Mouse (Mus musculus) left cerebral cortex, postnatal 14 days (tissue): ENCODE data around the gene Htra1. TPM values are rescaled to one million over a fixed set of nuclear protein-coding genes. Genes with fewer than 3 reads are reported as not detected.

Source experiments
- DNase-seq, 2 experiments: peaks; one replicate each; pipeline ENCODE4 v3.0.0; 2021 to 2022; ENCODE audit warnings: low spot score in 2 of 2, mixed read lengths in 1 of 2
- intact Hi-C: fragments of 180-260 bp; cut with DNase I; formaldehyde crosslinking; loops from one replicate; pipeline ENCODE4 v1.15.1; 2025
- long read RNA-seq, 2 experiments: library from polyadenylated mRNA; stranded (forward); transcript quantifications; one replicate each; pipeline ENCODE4 v2.0.0; 2021
- total RNA-seq, 2 experiments: library from RNA; stranded (reverse); gene quantifications; 2 replicates each; pipeline ENCODE4 v1.2.3; 2021

The Htra1 gene
- total RNA-seq, result 100 to 1,000 TPM; 222 to 262 TPM
- long read RNA-seq, experiment 1, transcript Htra1-201 (9 exons, 2,041 nt), result major isoform, 894 of 914 reads
- long read RNA-seq, experiment 1, partial matches to known transcripts, result 6 of 914 reads
- long read RNA-seq, experiment 1, other reads (novel, unspliced or antisense), result 14 of 914 reads
- long read RNA-seq, experiment 2, transcript Htra1-201 (9 exons, 2,041 nt), result major isoform, 874 of 902 reads
- long read RNA-seq, experiment 2, partial matches to known transcripts, result 10 of 902 reads
- long read RNA-seq, experiment 2, other reads (novel, unspliced or antisense), result 18 of 902 reads

DNA sequence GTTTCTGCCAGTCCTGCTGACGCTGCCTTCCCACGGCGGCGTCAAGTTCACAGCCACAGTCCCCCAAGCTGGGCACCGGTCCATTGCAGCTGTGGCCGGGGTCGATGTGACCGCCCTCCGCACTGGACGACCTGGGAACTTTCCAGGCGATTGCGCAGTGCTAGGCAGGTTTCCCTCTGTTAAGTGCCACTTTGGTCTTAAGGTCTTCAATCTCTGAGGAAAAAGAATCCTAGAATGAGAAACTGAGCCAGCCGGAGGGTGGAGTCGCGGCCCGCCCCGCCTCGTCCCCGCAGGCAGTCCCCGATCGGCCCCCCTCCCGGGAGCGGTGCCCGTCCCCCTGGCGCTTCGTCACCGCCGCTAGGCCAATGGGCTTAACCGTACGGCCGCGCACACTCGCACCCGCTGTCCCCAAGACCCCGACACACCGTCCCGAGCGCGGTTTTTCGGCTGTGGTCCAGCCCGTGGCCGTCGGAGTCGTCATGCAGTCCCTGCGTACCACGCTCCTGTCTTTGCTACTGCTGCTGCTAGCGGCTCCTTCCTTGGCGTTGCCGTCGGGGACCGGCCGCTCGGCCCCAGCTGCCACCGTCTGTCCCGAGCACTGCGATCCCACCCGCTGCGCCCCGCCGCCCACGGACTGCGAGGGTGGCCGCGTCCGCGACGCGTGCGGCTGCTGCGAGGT lies at the start of gene Htra1:
Gene Htra1, plus strand, starts transcription at position 319 of the 679 bp plus-strand sequence.
- intact Hi-C loops, result no loop called here

DNA sequence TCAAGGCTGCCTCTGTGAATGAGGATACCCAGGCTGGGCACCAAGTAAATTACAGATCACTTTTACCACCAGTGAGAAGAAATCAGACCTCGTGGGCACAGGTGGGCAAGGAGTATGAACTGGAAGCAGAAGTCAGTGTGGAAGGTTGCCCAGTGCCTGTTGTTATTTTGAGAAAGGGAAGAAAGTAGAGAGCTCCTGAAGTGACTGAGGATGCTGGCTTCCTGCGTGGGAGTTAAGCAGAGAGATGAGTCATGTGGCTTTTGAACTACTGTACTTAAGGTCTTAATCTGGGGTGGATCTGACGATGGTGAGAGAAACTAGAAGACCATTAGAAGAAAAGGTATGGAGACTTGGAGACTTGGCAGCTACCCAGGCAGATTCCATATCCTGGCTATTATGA lies 49.7 kb upstream of the Htra1 start:
- intact Hi-C loops, result no loop called here
- no peak for DNase-seq

More for the DNA sequence above, at the start of gene Htra1:
- DNase-seq, result peak; percentile 74 to 77

DNA sequence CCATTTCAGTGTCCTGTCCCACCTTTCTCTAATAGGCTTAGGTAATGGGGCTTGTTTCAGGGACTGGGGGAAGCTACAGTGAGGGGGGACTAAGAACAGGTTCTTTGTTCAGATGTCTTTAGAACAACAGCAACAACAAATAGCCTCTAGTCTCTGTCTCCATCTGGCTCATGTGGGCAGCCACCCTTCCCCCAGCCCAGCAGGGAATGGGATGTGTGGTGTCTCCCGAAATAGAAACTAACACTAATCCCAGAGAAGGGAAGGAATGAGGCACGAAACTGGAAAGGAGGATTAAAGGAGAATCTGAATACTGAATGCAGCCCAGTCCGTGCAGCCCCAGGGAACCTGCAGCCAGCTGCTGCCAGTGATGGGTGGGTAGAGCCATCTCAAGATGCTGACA lies 48.0 kb upstream of the Htra1 start:
- intact Hi-C loops, result no loop called here
- DNase-seq, result peak; percentile 38 to 41

DNA sequence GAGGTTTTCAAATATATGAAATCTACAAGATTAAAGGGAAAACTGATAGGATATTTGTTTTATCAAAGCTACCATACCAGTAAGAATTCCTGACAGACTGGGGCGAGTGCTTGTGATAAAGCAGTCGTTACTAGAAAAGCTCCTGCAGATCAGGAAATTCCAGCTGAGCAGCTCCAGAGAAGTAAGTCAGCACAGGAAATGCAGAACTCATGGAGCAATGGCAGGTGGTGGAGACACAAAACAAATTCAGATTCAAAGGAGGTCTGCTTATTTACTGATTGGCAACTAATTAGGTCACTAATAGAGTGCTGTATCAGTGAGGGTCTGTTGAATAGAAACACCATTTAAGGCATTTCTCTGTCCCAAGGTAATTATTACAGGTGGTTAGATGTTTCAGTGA lies 45.0 kb upstream of the Htra1 start:
- intact Hi-C loops, result no loop called here

DNA sequence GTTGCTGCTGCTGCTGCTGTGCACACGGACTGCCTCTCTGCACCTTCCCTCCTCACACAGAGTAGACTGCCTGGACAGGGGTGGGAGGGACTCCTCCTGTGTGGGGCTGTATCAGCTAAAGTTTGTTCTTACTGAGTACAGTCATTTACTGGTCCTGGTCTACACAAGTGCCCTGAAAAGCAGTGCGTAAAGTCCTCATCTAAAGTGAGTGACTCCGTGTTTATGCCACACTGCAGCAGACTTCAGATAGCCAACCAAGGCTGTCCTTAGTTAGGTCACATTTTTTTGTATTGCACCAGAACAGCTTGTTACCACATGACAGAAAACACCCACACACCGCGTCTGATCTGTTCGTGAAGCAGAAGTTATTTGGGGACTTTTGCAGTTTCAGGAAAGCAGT lies 42.9 kb upstream of the Htra1 start:
- DNase-seq, result peak; percentile 66 to 86

More for the DNA sequence above, 45.0 kb upstream of the Htra1 start:
- no peak for DNase-seq

DNA sequence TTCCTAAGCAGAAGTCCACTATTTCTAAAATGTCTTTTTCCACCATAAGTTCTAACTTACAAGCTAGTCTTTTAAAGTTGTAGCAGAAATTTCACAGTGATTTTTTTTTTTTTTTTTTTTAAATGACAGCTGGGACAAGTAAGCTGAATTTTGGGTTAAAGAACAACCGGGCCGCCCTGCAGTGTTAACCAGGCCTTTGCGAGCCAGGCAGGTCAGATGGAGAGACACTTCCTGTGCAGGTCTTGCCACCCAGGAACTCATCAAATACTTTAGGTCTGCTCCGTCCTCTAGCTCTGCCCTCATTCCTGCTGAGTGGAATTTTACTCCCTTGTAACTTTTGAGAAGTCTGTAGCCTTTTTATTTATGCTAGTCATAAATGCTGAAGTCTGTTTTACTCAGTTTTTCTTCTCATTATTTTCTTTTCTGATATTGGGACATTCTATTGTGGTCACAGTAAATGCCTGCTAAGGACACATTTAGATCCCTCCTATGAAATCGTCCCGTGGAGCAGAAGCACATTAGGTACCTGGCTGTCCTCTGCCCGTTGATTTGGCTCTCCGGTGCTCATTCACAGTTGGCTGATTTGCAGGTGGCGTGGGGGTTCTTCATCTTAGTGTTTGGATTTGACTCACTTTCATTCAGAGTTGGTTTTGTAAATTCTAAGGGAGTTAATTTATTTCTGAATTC lies 40.8 kb upstream of the Htra1 start:
- no peak for DNase-seq

More for the DNA sequence above, 42.9 kb upstream of the Htra1 start:
- intact Hi-C loops, result no loop called here

DNA sequence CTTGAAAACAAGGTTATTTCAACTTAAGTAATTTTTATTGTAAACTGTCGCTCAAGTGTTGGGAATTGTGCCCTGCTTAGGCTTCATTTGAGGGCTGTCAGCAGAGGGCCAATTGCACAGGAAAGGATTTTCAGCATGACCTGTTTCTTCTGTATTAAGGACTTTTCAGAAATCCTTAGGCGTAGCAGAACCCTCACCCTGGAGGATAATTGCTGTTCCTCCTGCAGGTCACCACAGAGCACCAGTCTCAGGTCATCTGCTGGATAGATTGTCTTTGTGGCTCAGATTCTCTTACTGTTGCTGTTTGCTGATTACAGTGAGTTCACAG lies 40.3 kb upstream of the Htra1 start:
- intact Hi-C loops, result no loop called here
- DNase-seq, result no peak

More for the DNA sequence above, 40.8 kb upstream of the Htra1 start:
- intact Hi-C loops, result no loop called here

DNA sequence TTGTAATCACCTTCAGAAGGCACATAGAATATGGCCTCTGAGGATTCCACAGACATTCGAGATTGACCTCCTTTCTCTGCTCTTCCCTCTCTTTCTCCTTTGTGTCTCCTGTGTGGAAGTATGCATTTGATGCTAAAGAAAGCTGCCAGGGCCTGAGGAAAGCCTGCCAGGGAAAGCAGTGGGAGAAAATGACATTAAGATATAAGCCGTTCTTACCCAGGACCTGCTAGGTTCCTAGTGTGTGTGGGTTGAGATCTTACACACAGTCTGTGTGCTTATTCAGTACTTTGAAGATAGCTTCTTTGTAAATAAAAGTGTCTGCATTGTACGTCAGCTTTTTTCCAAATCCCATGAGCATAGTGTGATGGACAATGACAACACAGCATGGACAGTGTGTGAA lies 39.8 kb upstream of the Htra1 start:
- intact Hi-C loops, result no loop called here
- DNase-seq, result peak; percentile 35 to 51

DNA sequence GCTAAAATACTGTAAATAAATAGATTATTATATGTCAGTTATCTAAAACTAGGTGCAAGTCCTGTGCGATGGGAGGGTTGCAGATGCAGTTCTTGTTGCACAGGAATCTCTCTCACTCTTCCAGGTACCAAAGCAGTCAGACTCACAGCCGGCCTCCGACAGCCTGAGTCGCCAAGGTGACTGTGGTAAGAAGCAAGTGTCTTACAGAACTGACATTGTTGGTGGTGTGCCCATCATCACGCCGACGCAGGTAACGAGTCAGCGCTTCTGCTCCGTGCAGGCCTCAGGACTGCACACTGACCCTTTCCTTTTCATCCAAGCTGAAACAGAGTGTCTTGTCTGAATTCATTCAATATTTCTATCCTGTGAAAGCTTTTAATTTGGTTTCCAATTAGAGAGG lies 38.7 kb upstream of the Htra1 start:
- no peak for DNase-seq
- intact Hi-C loops, result no loop called here

DNA sequence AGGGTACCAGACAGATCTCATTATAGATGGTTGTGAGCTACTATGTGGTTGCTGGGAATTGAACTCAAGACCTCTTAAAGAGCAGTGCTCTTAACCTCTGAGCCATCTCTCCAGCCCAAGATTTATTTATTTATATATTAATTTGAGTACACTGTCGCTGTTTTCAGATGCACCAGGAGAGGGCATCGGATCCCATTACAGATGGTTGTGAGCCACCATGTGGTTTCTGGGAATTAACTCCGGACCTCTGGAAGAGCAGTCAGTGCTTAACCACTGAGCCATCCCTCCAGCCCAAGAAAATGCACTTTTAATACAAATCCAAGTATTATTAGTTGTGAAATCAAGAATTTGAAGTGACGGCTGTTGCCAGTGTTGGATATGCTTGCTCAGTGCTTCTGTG lies 37.5 kb upstream of the Htra1 start:
- intact Hi-C loops, result no loop called here

DNA sequence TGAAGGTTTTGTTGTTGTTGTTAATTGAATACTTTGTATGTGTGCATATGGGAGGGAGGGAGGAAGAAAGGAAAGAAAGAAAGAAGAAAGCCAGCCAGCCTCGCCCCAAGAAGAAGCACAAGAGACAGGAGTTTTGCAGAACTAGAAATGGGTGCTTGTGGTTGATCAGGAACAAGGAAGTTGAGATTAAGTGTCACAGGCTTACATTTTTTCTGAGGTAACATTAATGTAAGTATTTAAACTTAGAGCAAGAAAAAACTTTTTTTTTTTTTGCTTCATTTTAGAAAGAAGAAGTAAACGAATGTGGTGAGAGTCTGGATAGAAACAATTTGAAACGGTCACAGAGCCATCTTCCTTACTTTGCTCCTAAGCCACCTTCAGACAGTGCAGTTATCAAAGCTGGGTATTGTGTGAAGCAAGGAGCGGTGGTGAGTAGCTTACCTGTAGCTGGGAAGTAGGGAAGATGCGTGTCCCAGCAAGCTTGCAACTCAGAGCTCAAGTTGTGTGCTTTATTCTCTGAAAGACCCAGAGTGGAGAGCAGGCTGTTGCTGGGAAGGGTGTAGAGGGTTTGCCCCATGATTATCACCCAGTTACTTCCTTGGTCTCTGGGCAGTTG lies 35.6 kb upstream of the Htra1 start:
- DNase-seq, result no peak
- intact Hi-C loops, result no loop called here

More for the DNA sequence above, 37.5 kb upstream of the Htra1 start:
- no peak for DNase-seq

DNA sequence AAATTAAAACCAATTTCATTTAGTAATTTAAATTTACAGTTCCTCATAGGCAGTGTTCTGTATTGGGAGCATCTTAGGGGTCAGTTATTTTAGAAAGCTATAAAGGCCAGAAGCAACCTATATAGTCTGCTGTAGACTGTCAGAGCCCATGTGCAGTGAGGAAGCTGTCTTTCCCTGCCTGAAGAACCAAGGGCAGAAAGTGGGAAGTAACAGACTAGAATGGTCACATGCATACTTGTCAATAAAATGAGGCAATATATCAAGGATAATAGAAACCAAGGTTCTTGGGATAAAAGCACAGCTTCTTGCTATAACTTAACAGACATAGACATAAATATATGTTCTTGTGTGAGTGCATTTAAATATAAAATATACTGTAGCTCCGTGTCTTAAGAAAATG lies 33.0 kb upstream of the Htra1 start:
- no peak for DNase-seq
- intact Hi-C loops, result no loop called here

DNA sequence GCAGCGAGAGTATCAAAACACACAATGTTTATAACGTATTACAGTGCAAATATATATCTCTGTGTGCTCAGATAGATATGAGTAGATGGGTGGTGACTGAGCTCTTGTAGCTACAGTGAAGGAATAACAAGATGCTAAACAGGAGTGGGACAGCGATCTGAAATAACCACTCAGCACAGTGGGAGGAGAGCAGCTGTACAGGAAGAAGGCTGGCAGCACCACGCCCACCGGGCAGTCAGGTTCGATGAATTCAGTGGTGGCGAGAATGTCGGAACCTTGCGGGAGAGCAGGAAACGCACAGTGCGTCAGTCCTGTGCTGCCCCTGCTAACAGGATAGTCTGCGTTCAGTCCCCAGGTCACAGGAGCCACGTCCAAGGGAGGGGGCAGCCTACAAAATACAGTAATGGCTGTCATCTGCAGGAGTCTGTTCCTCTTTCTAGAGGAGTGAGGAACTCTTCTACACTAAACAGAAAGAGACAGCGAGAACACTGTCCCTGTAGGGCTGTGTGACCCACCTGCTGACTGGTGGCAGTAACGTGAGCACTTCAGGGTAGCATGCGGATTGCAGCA lies 32.3 kb upstream of the Htra1 start:
- intact Hi-C loops, result no loop called here
- DNase-seq, result peak; percentile 41 to 63

DNA sequence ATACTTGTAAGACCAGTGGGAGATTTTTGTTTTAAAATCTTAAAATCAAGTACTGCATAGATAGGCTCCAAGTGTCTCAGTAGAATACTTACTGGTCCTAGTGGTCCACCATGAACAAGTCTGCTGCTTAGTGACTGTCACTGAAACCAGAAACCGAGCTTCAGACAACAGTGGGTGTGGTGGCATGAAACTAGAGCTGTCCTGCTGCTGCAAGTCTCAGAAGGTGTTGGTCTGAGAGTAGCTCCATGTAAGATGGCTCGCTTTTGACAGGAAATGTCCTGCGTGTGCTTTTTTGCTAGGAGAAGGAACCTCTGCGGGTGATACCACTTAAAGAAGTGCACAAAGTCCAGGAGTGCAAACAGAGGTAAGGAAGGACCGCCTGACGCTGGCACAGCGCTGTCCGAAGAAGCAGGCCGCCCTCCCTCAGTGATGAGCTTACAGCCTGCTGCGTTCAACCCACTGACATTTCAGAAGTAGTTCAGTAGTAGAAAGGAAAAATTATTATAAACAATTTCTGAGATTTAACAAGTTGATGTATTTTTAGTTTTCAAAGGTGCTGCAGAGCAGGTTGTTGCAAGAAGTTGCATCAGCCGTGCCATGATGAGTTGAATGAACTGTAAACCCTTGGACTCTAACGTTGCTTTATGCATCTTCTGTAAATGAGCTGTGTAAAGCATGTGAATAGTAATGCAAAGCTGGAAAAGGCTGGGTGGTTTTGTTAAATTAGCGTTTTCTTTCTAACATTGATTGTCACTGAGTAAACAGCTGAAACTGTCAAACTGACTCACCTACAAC lies 31.1 kb upstream of the Htra1 start:
- intact Hi-C loops, result no loop called here
- DNase-seq, result no peak

DNA sequence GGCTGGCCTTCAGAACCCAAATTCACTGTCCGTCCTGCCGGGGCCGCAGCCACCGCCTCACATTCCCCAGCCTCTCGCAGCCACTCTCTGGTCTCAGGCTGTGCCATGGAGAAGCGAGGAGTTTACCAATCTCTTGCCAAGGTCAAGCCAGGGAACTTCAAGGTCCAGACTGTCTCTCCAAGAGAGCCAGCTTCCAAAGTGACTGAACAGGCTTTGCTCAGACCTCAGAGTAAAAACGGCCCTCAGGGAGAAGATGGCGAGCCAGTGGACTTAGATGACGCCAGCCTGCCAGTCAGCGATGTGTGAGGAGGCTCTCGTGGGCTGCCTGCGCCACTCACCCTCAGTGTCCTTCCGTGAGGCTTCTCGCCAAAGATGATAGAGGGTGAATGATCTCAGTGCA lies 25.1 kb upstream of the Htra1 start:
- DNase-seq, result no peak
- intact Hi-C loops, result loop anchor here (5.0 to 10.0 kb wide), 2 partner anchors 139 to 366 kb away; partner anchors contain the start of gene Btbd16

DNA sequence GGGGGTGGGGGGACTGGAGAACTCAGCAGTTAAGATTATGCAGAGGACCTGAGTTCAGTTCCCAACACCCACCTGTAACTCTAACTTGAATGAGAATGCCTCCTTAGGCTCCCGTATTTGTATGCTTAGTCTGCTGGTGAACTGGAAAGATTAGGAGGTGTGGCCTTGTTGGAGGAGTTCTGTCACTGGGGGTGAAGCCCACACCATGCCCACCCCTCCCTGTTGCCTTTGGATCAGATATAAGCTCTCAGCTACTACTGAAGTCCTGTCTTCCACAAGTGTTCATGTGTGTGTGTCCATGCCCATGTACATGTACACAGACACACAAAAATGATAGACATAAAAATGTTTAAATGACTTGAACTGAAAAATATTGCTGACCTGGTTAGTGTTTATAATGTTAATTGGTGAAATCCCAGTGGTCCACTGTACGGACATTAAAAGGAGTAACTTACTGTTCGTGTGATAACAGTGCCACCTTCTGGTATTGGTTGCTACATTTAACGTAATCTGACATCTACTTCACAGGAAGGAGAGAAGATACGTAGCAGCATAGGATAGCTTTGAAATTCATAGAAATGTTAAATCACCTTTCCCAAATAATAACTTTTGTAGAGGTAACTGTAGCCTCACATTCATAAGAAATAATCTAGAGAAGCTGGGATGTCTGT lies 21.1 kb upstream of the Htra1 start:
- DNase-seq, result peak; percentile 63 to 67
- intact Hi-C loops, result loop anchor here (5.0 to 10.0 kb wide), 2 partner anchors 143 to 370 kb away; partner anchors contain the start of gene Btbd16

DNA sequence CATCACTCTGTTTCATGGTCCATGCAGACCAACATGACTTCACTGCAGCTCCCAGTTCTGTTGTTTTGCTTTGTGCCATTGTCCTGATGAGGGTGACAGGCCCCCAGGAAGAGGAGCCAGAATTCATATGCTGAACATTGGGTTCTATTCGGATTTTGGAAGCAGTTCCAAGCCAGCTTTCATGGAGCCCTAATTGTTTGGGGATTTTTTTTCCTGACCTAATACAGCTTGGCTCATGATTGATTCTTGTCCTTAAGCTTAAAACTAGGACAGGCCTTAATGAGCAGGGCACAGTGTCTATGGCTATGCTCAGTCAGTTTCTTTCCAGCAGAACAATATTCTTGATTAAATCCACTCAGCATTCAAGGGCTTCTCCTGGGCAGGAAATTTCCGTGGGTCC lies 17.7 kb upstream of the Htra1 start:
- peak in 1 of 2 experiments; percentile 55 for DNase-seq
- intact Hi-C loops, result loop anchor here (10.0 kb wide), 1 partner anchor 373 kb away; no protein-coding TSS in a partner anchor

DNA sequence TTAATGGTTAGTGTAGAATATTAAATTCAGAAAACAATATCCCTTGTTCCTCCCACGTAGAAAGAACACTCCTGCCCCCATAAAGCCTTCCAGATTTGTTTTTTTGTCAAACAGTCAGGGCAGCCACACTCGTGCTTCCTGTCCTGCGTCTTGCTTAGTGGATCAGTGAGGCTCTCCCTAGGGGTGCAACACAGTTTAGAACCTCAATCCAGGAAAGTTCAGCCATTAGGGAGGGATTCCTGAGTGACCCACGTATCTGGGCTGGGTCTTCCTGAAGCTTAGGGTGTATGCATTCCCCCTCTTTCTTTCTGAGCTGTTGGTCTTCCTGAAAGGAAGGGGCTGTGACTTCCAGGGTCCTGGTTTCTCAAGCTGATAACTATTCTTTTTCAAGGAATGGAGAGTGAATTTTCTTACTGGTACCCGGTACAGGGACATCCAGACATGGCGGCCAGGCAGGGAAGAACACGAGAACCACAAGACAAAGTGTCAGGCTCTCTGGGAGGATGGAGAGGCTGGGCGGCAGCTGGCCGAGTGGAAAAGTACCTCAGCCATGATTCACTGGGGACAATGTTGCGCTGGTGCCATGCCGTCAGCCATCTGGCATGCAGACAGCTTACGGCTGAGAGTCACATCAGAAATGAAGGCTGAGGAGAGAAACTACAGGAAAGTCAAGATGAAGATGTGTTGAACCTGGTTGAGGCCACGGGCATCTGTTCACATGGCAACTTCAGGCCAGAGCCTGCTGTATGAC lies 12.8 kb upstream of the Htra1 start:
- intact Hi-C loops, result no loop called here
- DNase-seq, result peak in 1 of 2 experiments; percentile 23
